Mouse (Mus musculus) megakaryocyte, embryonic 14.5 days (primary cell): ENCODE data around the gene Hoxc8. TPM values are rescaled to one million over a fixed set of nuclear protein-coding genes. Genes with fewer than 3 reads are reported as not detected.

Experiments used
- H3K27me3 ChIP-seq: replicated peaks from 2 replicates; pipeline ENCODE3; 2012; ENCODE audit warnings: inconsistent platforms
- H3K36me3 ChIP-seq: replicated peaks from 2 replicates; pipeline ENCODE3; 2012; ENCODE audit warnings: low read length, inconsistent platforms, mixed read lengths
- H3K4me1 ChIP-seq: 2 replicates; pipeline ENCODE4 v1.6.1; 2012; ENCODE audit warnings: inconsistent platforms
- H3K4me3 ChIP-seq: replicated peaks from 2 replicates; pipeline ENCODE3; 2012; ENCODE audit warnings: moderate library complexity, mild to moderate bottlenecking, inconsistent platforms
- H3K9me3 ChIP-seq: 2 replicates; pipeline ENCODE4 v1.6.1; 2012; ENCODE audit warnings: inconsistent platforms
- FLI1 ChIP-seq: IDR thresholded peaks from 2 replicates; pipeline ENCODE4 v1.6.1; 2012; ENCODE audit warnings: low read length, inconsistent platforms, mixed read lengths
- GATA1 ChIP-seq: IDR thresholded peaks from 3 replicates; pipeline ENCODE4 v1.6.1; 2012; ENCODE audit warnings: mixed read lengths, low read length, inconsistent platforms, borderline replicate concordance
- polyA plus RNA-seq: library from polyadenylated mRNA; stranded (reverse); fragments of >175 nt; gene quantifications from 2 replicates; pipeline ENCODE4 v1.2.3, GENCODE M21; 2012; ENCODE audit warnings: low replicate concordance; ENCODE audit not compliant: insufficient read depth

Gene Hoxc8
- 0.04 TPM in 1 of 2 replicates, not detected in the other for polyA plus RNA-seq

GRCm38 (mm10) chr15:102990461-102991397, at the start of gene Hoxc8:
Hoxc8 (plus strand) TSS chr15:102990607.
- H3K4me1 ChIP-seq: peaks cover 17% of the 10 kb centered on the region
- H3K27me3 ChIP-seq: peaks cover 97% of the 10 kb centered on the region
- H3K9me3 ChIP-seq: no peaks in the 10 kb centered on the region
- TF ChIP-seq FLI1 (no peak), GATA1 (no peak)
- no peak within 1 kb of the TSS for H3K4me3 ChIP-seq
- no peaks in the 10 kb centered on the region for H3K36me3 ChIP-seq

DNA sequence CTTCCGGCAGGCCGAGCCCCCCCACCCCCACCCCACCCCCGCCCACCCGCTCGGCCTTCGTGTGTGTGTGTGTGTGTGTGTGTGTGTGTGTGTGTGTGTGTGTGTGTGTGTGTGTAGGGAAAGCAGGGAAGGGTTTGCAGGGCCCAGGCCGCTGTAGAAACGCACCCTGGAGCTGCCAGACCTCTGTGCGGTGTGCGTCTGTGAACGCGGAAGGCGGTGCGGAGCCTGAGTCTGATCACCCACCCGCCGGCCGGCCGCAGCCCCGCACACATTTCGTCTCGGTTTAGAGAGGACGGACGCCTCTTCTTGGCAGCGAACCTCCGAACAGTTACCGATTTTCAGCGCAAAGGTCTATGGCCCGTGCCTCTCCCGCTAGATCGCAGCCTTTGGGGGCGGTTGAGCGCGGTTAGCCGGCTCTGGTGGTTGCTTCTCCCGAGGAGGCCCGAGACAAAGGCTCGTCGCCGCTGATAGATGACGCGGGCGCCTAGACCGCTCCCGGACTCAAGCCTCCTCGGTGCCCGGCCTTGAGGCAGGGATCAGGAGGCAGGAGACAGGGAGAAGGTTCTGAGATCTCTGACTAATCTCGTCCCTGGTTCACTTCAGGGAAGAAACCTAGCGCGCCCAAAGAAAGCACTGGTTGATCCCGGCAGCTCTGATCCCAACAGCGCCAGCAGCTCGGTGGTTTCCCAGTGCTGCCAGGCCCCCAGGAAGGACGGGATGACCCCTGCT, 47.5 kb upstream of the Hoxc8 start:
- Histone ChIP-seq H3K27me3 (peaks cover 98% of the 10 kb centered on the region), H3K4me3 (peak overlapping the region; percentile 42), H3K9me3 (no peaks in the 10 kb centered on the region), H3K36me3 (no peaks in the 10 kb centered on the region), H3K4me1 (peaks cover 16% of the 10 kb centered on the region)
- TF ChIP-seq FLI1 (no peak), GATA1 (no peak)

GRCm38 (mm10) chr15:102943468-102943813, 47.0 kb upstream of the Hoxc8 start:
- Histone ChIP-seq H3K9me3 (no peaks in the 10 kb centered on the region), H3K4me3 (no peak overlapping the region), H3K27me3 (peaks cover 98% of the 10 kb centered on the region), H3K36me3 (no peaks in the 10 kb centered on the region), H3K4me1 (peaks cover 16% of the 10 kb centered on the region)
- TF ChIP-seq GATA1 (no peak), FLI1 (no peak)

DNA sequence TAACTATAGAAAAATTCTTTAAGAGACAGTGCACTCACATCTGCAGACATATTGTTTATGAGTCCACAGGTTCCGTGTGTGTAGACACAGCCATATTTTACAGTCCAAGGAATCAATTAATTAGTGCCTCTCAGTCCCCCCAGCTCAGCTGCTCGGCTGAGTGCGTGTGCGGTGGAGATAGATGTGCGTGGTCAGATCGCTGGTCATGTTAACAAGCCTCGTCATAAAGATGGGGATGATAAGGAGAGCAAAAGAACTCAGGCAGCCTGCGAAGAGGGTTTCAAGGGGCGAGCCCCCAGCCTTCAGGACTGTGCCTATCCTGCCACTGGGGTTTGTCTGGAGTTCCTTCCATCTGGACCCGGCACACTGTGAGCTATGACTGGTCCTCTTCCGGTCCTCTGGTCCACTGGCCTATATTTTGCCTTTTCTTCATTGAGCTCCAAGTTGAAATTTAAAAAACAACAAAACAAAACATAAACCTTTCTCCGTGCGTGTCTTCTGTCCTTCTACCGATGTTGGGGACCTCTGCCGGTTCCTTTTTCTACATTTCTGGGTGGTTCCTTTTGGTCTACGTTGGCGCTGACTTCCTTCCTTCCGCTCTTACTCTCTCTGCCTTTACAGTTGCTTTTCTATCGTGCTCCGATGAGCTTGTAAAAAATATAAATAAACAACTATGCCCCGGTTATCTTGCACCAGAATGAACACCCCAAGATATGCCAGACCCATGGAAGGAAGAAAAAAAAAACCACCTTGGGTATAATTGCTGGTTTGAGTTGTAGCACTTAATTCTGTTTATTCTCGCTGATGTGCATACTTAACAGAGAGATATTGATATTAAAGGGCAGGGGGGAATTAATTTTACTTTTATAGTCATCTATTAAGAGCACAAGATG, 45.0 kb upstream of the Hoxc8 start:
- Histone ChIP-seq H3K4me3 (no peak overlapping the region), H3K27me3 (peaks cover 97% of the 10 kb centered on the region)
- TF ChIP-seq GATA1: no peak
- no peak for TF ChIP-seq FLI1

GRCm38 (mm10) chr15:102947276-102947675, 43.1 kb upstream of the Hoxc8 start:
- Histone ChIP-seq H3K36me3 (no peaks in the 10 kb centered on the region), H3K9me3 (no peaks in the 10 kb centered on the region)

More for the DNA sequence above, 45.0 kb upstream of the Hoxc8 start:
- Histone ChIP-seq H3K4me1 (peaks cover 16% of the 10 kb centered on the region), H3K9me3 (no peaks in the 10 kb centered on the region), H3K36me3 (no peaks in the 10 kb centered on the region)

DNA sequence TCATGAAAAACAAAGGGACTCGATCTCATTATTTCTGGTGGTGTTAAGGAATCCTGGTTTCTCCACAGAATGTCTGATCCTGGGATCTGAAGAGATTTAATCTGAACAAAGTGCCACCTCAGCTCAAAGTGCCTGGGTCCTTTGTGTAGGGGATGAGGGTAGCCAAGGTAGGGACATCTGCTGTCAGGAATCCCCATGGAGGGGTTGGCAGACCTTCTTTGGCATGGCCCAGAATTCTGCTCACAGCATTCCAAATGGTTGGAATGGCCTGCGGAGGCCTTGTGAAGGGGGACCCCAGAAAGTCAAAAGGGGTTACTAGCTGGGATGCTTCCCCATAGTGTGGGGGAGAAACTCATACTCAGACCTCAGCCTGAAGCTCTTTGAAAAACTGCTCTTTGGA, 41.6 kb upstream of the Hoxc8 start:
- no peaks in the 10 kb centered on the region for H3K36me3 ChIP-seq
- TF ChIP-seq GATA1 (no peak), FLI1 (no peak)
- H3K27me3 ChIP-seq: peaks cover 98% of the 10 kb centered on the region
- H3K4me3 ChIP-seq: no peak overlapping the region
- H3K4me1 ChIP-seq: peaks cover 8% of the 10 kb centered on the region; the same call in 1 of the 2 replicates
- H3K9me3 ChIP-seq: no peaks in the 10 kb centered on the region

More at GRCm38 (mm10) chr15:102947276-102947675, 43.1 kb upstream of the Hoxc8 start:
- Histone ChIP-seq H3K4me3 (no peak overlapping the region), H3K4me1 (peaks cover 16% of the 10 kb centered on the region), H3K27me3 (peaks cover 97% of the 10 kb centered on the region)
- TF ChIP-seq FLI1 (no peak), GATA1 (no peak)

GRCm38 (mm10) chr15:102949696-102950095, 40.7 kb upstream of the Hoxc8 start:
- TF ChIP-seq GATA1: no peak
- TF ChIP-seq FLI1: no peak
- Histone ChIP-seq H3K27me3 (peaks cover 98% of the 10 kb centered on the region), H3K9me3 (no peaks in the 10 kb centered on the region)

DNA sequence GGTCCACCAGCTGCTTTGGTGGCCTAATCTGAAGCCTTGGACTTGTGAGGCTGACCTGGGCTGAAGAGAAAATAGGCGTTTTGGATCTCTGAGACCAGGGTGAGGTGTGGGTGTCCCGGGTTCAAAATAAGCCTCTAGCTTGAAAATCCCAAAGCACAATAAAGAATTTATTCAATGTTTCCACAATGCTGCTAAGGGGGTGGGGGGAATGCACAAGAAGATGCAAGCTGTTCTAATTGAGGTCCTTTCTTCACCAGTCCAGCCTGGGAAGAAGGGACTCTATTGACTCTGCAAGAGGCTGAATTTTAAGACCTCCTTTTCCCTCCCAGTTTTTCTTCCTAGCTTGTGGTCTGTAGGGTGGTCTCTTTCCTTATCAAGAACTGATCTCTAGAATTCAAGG, 39.5 kb upstream of the Hoxc8 start:
- no peaks in the 10 kb centered on the region for H3K9me3 ChIP-seq
- H3K4me1 ChIP-seq: peaks cover 11% of the 10 kb centered on the region
- H3K27me3 ChIP-seq: peaks cover 98% of the 10 kb centered on the region
- TF ChIP-seq GATA1 (no peak), FLI1 (no peak)
- no peak overlapping the region for H3K4me3 ChIP-seq
- H3K36me3 ChIP-seq: no peaks in the 10 kb centered on the region

More at GRCm38 (mm10) chr15:102949696-102950095, 40.7 kb upstream of the Hoxc8 start:
- Histone ChIP-seq H3K36me3 (no peaks in the 10 kb centered on the region), H3K4me3 (no peak overlapping the region), H3K4me1 (peaks cover 13% of the 10 kb centered on the region)

DNA sequence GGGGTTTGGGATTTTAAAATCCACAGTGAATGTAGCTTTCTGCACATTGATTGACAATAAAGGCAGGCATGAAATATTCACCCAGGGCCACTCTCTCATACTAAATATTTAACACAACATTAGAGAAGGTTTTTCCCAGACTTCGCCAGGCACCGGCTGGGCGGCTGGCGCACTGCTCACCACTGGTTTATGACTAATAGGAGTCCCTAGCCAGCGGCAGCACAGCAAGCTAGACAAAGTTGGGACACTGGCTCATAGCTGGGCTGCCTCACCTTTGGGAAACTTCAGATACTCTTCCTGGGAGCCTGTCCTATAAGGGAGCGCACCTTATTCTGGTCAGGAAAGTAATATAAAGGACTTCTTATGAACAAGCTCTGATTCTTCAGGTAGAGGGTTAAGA, 36.8 kb upstream of the Hoxc8 start:
- Histone ChIP-seq H3K36me3 (no peaks in the 10 kb centered on the region), H3K27me3 (peaks cover 99% of the 10 kb centered on the region), H3K9me3 (no peaks in the 10 kb centered on the region), H3K4me1 (peaks cover 11% of the 10 kb centered on the region; the same call in 1 of the 2 replicates), H3K4me3 (no peak overlapping the region)
- TF ChIP-seq GATA1 (no peak), FLI1 (no peak)
